Mouse (Mus musculus): ENCODE data around the gene Etnk2. TPM values are rescaled to one million over a fixed set of nuclear protein-coding genes. Genes with fewer than 3 reads are reported as not detected.

Gene Etnk2
- polyA plus RNA-seq, 1 experiment from 2014 or later, result 4.4 TPM

DNA sequence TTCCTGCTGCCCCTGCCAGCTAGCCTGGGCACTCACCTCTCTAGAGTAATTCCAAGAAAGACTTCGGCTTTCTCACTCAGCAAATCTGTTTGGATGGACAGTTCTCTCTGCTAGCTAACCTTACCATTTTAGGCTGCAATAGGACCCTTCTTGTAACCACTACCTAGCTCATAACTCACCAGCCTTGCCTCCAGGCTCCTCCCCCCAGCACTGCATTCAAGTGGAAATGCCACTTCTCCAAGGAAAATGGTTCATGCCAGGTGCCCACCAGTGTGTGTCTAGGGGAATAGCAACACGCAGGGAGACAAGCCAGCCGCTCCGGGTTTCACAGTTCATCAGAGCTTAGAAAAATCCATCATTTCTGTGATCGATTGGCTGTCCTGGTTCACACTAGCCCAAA is 14.2 kb downstream of the Etnk2 start:
- DNase-seq (ENCODE audit: low spot score), result peak; percentile 44
- Histone ChIP-seq H3K9me3 (replicated peaks; ENCODE audit: low read length) (no peaks in the 10 kb centered on the region), H3K27ac (0 out of 2 replicates have a peak overlapping the region, but pooled peaks have one; percentile 6), H3K4me2 (ENCODE audit: low read length) (no peak overlapping the region), H3K36me3 (ENCODE audit: insufficient read depth, low read length) (no peaks in the 10 kb centered on the region), H3K27me3 (ENCODE audit: insufficient read depth, low read length) (no peaks in the 10 kb centered on the region), H3K4me1 (replicated peaks; ENCODE audit: insufficient read depth, low read length) (0 out of 2 replicates have a peak, but pooled peaks cover 2% of the 10 kb centered on the region), H3K9ac (ENCODE audit: low read depth, low read length) (no peak overlapping the region), H3K4me3 (replicated peaks; ENCODE audit: low read depth, low read length) (no peak overlapping the region)
- no peak for ATAC-seq (replicated peaks; ENCODE audit: low FRiP score, low read depth)
- TF ChIP-seq CTCF (IDR thresholded peaks at IDR 0.05; ENCODE audit: low read depth), result no peak
- 62% methylated on average over 5 of the region's 5 CpGs for WGBS

DNA sequence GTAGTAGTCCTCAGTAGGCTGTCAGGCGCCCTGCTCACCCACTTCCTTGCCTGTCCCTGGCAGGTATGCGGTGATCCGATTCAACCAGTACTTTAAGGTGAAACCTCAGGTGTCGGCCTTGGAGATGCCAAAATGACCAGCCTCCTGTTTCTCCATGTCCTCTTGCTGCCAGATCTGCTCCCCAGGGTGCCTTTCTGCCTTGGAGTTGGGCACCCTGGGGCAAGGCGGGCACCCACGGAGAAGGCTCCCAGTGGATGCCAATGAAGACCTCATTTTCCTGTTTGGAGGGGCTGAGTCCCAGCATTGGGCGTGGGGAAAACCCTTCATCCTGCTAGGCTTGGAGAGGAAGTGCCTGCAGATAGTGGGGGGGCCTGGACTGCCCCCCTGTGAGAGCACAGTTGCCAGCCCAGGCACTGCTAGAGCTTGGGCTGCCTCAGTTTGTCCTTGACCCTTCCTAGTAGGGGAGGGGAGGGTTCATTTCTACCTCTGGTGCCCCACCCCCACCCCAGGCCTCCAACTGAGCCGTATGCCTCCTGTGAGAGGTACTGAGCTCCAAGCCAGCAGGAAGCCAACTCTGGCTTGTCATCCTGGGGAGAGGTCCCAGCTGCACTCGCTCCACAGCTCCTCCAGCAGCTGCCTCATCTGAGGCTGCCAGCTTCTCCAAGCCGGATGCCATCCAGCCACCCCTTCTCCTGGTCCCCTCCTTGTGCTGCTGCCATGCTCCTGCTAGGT is 16.0 kb downstream of the Etnk2 start:
- Histone ChIP-seq H3K27me3 (ENCODE audit: insufficient read depth, low read length) (no peaks in the 10 kb centered on the region), H3K36me3 (ENCODE audit: insufficient read depth, low read length) (peaks cover 15% of the 10 kb centered on the region; the same call in 1 of the 2 replicates), H3K9ac (ENCODE audit: low read depth, low read length) (no peak overlapping the region), H3K4me3 (replicated peaks; ENCODE audit: low read depth, low read length) (no peak overlapping the region), H3K9me3 (replicated peaks; ENCODE audit: low read length) (no peaks in the 10 kb centered on the region), H3K4me2 (ENCODE audit: low read length) (no peak overlapping the region), H3K27ac (peak overlapping the region; percentile 52; the same call in 1 of the 2 replicates), H3K4me1 (replicated peaks; ENCODE audit: insufficient read depth, low read length) (0 out of 2 replicates have a peak, but pooled peaks cover 5% of the 10 kb centered on the region)
- no peak for DNase-seq (ENCODE audit: low spot score)
- ATAC-seq (replicated peaks; ENCODE audit: low FRiP score, low read depth), result no peak
- TF ChIP-seq CTCF (IDR thresholded peaks at IDR 0.05; ENCODE audit: low read depth), result no peak
- 71% methylated on average over 10 of the region's 10 CpGs for WGBS

DNA sequence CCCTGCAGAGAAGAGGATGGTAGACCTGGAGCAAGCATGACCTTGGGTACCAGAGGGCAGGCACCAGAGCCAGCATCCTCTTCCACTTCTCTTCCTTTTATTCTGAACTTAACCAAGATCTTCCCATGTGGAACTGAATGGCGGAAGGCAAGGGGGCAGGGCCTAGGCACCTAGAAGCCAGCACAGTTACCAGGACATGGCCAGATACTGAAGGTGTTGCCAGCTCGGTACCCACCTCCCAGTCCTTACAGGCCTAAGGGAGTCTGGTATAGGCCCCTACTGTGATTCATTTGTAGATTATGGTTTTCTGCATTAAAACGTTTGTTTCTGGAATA is 16.6 kb downstream of the Etnk2 start:
- DNase-seq (ENCODE audit: low spot score), result no peak
- no peak for TF ChIP-seq CTCF (IDR thresholded peaks at IDR 0.05; ENCODE audit: low read depth)
- 68% methylated on average over 3 of the region's 3 CpGs for WGBS
- peak overlapping the region; percentile 52; the same call in 1 of the 2 replicates for H3K27ac ChIP-seq
- 0 out of 2 replicates have a peak, but pooled peaks cover 5% of the 10 kb centered on the region for H3K4me1 ChIP-seq (replicated peaks; ENCODE audit: insufficient read depth, low read length)
- H3K4me3 ChIP-seq (replicated peaks; ENCODE audit: low read depth, low read length), result no peak overlapping the region
- ATAC-seq (replicated peaks; ENCODE audit: low FRiP score, low read depth), result no peak
- no peaks in the 10 kb centered on the region for H3K9me3 ChIP-seq (replicated peaks; ENCODE audit: low read length)
- no peak overlapping the region for H3K4me2 ChIP-seq (ENCODE audit: low read length)
- H3K27me3 ChIP-seq (ENCODE audit: insufficient read depth, low read length), result no peaks in the 10 kb centered on the region
- H3K9ac ChIP-seq (ENCODE audit: low read depth, low read length), result no peak overlapping the region
- H3K36me3 ChIP-seq (ENCODE audit: insufficient read depth, low read length), result peaks cover 20% of the 10 kb centered on the region

DNA sequence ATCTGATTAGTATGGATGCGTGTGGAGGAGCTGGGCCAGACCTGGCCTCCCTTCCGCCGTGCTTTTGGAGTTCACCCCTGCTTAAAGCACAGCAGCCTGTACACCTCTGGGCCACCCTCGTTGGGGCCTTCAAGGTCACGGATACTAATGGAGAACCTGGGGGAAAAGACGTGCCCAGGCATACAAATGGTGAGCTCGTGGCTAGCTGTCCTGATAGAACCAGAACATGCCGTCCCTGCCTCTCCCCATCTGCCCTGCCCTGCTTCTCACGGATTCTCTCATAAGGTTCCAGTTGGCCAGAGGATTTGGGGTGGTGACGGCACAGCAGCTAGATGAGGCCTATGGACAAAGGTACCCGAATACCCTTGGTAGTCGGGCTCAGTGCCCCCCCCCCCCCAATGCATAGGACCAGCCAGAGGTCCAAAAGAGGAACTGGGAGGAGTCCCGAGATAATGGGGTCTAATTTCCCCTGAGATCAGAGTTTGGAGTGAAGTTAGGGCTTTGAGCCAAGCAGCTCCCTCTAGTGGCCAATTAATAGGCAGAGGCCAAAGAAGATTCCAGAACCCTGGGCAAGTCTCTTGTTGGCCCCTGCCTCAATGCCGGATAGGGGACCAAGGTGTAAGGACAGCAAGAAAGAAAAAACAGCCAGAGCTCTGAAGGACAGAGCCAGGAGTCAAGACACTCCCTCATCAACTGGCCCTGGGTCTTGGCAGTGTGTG is 17.1 kb downstream of the Etnk2 start:
- TF ChIP-seq CTCF (IDR thresholded peaks at IDR 0.05; ENCODE audit: low read depth), result peak; percentile 80
- Histone ChIP-seq H3K27me3 (ENCODE audit: insufficient read depth, low read length) (no peaks in the 10 kb centered on the region), H3K9ac (ENCODE audit: low read depth, low read length) (no peak overlapping the region), H3K27ac (peak overlapping the region; percentile 52; the same call in 1 of the 2 replicates), H3K4me2 (ENCODE audit: low read length) (no peak overlapping the region), H3K4me3 (replicated peaks; ENCODE audit: low read depth, low read length) (no peak overlapping the region), H3K36me3 (ENCODE audit: insufficient read depth, low read length) (peaks cover 24% of the 10 kb centered on the region), H3K4me1 (replicated peaks; ENCODE audit: insufficient read depth, low read length) (0 out of 2 replicates have a peak, but pooled peaks cover 5% of the 10 kb centered on the region), H3K9me3 (replicated peaks; ENCODE audit: low read length) (no peaks in the 10 kb centered on the region)
- DNase-seq (ENCODE audit: low spot score) (peak; percentile 87), ATAC-seq (replicated peaks; ENCODE audit: low FRiP score, low read depth) (no peak)
- WGBS, result 66% methylated on average over 14 of the region's 14 CpGs

DNA sequence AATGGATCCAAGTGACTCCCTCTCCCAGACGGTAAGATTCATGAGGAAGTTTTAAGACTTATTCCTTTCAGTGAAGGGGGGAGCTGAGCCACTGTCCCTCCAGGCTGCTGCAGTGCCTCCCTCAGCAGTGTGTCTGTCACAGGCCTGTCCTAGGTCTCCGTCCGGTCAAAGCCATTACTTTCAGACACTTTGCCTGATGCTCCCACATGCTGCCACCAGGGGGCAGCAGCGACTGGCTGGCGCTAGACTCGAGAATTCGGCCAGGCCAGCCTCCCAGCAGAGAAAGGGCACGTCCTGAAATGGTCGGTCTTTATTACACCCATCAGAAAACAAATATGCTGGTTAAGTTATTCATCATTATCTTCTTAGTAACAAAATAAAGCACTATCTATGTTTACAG is 18.6 kb downstream of the Etnk2 start:
- Histone ChIP-seq H3K4me2 (ENCODE audit: low read length) (no peak overlapping the region), H3K27me3 (ENCODE audit: insufficient read depth, low read length) (no peaks in the 10 kb centered on the region), H3K27ac (no peak overlapping the region), H3K9ac (ENCODE audit: low read depth, low read length) (no peak overlapping the region), H3K9me3 (replicated peaks; ENCODE audit: low read length) (no peaks in the 10 kb centered on the region), H3K36me3 (ENCODE audit: insufficient read depth, low read length) (peaks cover 39% of the 10 kb centered on the region), H3K4me3 (replicated peaks; ENCODE audit: low read depth, low read length) (no peak overlapping the region), H3K4me1 (replicated peaks; ENCODE audit: insufficient read depth, low read length) (0 out of 2 replicates have a peak, but pooled peaks cover 5% of the 10 kb centered on the region)
- ATAC-seq (replicated peaks; ENCODE audit: low FRiP score, low read depth), result peak; percentile 16; the same call in 1 of the 2 replicates
- WGBS, result 7% methylated on average over 9 of the region's 9 CpGs
- DNase-seq (ENCODE audit: low spot score), result peak; percentile 93
- TF ChIP-seq CTCF (IDR thresholded peaks at IDR 0.05; ENCODE audit: low read depth), result peak; percentile 100

DNA sequence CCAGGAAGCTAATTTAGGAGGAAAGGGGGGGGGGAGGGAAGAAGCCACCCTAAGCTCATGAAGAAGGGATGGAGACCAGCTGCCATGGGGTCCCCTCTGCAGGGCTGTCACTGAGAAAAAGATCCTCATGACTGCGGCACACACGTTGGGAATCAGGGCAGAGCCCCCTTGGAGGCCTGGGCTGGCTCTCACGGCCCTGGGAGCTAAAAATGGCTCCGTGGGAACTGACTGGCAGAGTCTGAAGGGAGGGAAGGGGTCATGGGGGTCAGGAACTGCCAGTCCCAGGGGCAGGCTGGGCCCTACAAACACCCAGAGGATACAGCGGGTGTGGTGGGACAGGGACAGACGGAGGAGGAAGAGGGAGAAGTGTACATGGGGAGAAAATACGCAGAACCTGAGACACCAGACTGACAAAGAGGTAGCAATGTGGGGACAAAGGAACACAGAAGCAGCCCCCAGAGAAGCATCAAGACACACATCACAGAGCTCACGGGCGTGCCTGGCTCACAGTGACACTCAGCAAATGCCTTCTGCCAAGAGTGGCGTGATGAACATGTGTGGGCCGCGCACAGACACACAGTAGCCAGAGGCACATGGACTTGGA is 19.3 kb downstream of the Etnk2 start:
- ATAC-seq (replicated peaks; ENCODE audit: low FRiP score, low read depth) (no peak), DNase-seq (ENCODE audit: low spot score) (no peak)
- Histone ChIP-seq H3K27ac (peak overlapping the region; percentile 47), H3K27me3 (ENCODE audit: insufficient read depth, low read length) (no peaks in the 10 kb centered on the region), H3K9me3 (replicated peaks; ENCODE audit: low read length) (no peaks in the 10 kb centered on the region), H3K36me3 (ENCODE audit: insufficient read depth, low read length) (peaks cover 44% of the 10 kb centered on the region), H3K4me3 (replicated peaks; ENCODE audit: low read depth, low read length) (no peak overlapping the region), H3K4me2 (ENCODE audit: low read length) (no peak overlapping the region), H3K9ac (ENCODE audit: low read depth, low read length) (0 out of 2 replicates have a peak overlapping the region, but pooled peaks have one; percentile 23), H3K4me1 (replicated peaks; ENCODE audit: insufficient read depth, low read length) (0 out of 2 replicates have a peak, but pooled peaks cover 5% of the 10 kb centered on the region)
- no peak for TF ChIP-seq CTCF (IDR thresholded peaks at IDR 0.05; ENCODE audit: low read depth)
- WGBS, result 57% methylated on average over 12 of the region's 12 CpGs

All from kidney, postnatal 0 days (tissue).